Mouse (Mus musculus): Measurements from ENCODE around the gene Fbxl3. TPM values are rescaled to one million over a fixed set of nuclear protein-coding genes. Genes with fewer than 3 reads are reported as not detected.

Fbxl3 gene
- polyA plus RNA-seq, 1 experiment from 2014 or later, result 26.5 TPM

DNA sequence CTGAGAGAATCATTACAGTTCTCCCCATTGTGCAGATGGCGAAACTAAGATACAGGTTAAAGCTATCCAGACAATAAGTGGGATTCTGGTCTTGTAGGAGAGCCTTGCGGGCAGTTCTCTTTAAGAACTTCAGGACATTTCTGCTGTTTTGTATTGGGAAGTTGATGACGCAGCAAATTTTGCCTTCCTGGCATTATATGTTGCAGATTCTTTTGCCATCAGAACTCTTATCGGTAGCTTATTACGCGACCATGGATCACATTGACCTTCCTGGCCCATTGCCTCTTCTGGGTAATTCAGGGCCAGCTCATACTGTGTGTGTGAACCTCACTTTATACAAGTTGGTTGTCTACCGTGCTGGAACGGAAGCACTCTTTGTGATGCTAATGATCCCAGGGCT, 25.5 kb downstream of the Fbxl3 start:
- Histone ChIP-seq H3K36me3 (ENCODE audit: control insufficient read depth, insufficient read depth) (peaks cover 2% of the 10 kb centered on the region; the same call in 1 of the 2 replicates), H3K4me2 (ENCODE audit: low read length) (no peak overlapping the region), H3K9me3 (ENCODE audit: control insufficient read depth, low read length) (no peaks in the 10 kb centered on the region), H3K27me3 (replicated peaks; ENCODE audit: control insufficient read depth, insufficient read depth, low read length) (no peaks in the 10 kb centered on the region), H3K4me3 (replicated peaks; ENCODE audit: low read length) (no peak overlapping the region), H3K27ac (ENCODE audit: low read length) (no peak overlapping the region), H3K4me1 (replicated peaks; ENCODE audit: control insufficient read depth, insufficient read depth, low read length) (peaks cover 9% of the 10 kb centered on the region), H3K9ac (replicated peaks; ENCODE audit: low read depth, low read length) (no peak overlapping the region)
- 76% methylated on average over 8 of the region's 8 CpGs for WGBS
- no peak for ATAC-seq

DNA sequence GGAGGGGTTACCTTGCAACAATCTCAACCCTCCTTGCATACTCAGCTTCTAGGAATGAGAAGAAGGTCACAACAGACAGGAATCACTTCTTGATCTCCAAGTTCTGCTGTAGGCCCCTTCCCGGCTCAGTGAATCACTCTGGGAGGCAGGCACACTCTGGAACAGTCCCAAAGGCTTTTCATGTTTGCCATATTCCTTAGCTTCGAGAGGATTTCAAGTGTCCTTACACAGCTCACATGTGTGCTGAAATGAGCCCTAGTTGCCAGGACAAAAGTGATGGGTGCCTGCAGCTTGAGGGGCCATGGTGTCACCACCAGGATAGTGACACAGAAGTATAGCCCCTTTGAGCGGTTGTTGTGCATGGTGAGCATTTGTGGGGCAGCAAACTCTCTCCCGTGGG, 26.6 kb downstream of the Fbxl3 start:
- Histone ChIP-seq H3K4me1 (replicated peaks; ENCODE audit: control insufficient read depth, insufficient read depth, low read length) (peaks cover 9% of the 10 kb centered on the region), H3K36me3 (ENCODE audit: control insufficient read depth, insufficient read depth) (peaks cover 2% of the 10 kb centered on the region; the same call in 1 of the 2 replicates), H3K9me3 (ENCODE audit: control insufficient read depth, low read length) (no peaks in the 10 kb centered on the region), H3K27me3 (replicated peaks; ENCODE audit: control insufficient read depth, insufficient read depth, low read length) (no peaks in the 10 kb centered on the region), H3K4me3 (replicated peaks; ENCODE audit: low read length) (no peak overlapping the region), H3K4me2 (ENCODE audit: low read length) (no peak overlapping the region), H3K27ac (ENCODE audit: low read length) (no peak overlapping the region), H3K9ac (replicated peaks; ENCODE audit: low read depth, low read length) (no peak overlapping the region)
- WGBS, result 88% methylated on average over 4 of the region's 4 CpGs
- no peak for ATAC-seq

DNA sequence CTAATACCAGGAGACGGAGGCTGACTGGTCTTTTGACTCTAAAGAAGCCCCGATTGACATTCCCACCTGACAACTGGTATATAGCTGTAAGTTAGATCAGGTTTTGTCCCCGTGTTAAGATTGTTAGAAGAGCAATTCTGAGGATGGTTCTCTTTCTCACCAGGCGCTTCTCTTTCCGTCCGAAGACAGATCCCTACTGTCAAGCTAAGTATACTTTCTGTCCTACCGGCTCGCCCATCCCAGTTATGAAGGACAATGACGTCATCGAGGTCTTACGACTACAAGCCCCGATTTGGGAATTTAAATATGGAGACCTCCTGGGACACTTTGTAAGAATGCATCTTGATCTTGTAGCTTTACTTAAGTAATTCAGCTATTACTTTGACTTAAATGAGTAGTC, 27.9 kb downstream of the Fbxl3 start:
- no peak overlapping the region for H3K4me3 ChIP-seq (replicated peaks; ENCODE audit: low read length)
- no peak for ATAC-seq
- H3K9ac ChIP-seq (replicated peaks; ENCODE audit: low read depth, low read length), result no peak overlapping the region
- H3K4me2 ChIP-seq (ENCODE audit: low read length), result no peak overlapping the region
- no peak overlapping the region for H3K27ac ChIP-seq (ENCODE audit: low read length)
- H3K36me3 ChIP-seq (ENCODE audit: control insufficient read depth, insufficient read depth), result peaks cover 1% of the 10 kb centered on the region; the same call in 1 of the 2 replicates
- no peaks in the 10 kb centered on the region for H3K9me3 ChIP-seq (ENCODE audit: control insufficient read depth, low read length)
- no peaks in the 10 kb centered on the region for H3K27me3 ChIP-seq (replicated peaks; ENCODE audit: control insufficient read depth, insufficient read depth, low read length)
- 94% methylated on average over 12 of the region's 12 CpGs for WGBS
- peaks cover 9% of the 10 kb centered on the region for H3K4me1 ChIP-seq (replicated peaks; ENCODE audit: control insufficient read depth, insufficient read depth, low read length)

DNA sequence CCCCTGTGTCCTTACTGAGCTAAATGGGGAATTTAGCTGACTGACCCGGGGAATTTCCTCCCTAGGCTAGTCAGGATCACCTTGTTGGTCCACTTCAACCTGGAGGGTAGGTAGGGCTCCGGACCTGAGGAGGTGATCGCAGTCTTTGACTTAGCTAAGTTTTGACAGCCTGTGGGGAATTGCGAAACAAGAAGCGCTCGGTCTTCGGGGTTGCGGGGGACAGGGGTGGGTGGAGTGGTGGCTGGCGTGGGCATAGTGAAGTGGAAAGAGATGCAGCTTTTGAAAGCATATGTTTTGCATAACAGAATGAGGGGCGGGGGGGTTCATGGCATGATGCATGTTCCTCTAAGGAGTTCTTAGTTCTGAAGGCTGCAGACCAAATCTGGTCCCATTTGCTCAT, 28.6 kb downstream of the Fbxl3 start:
- peak overlapping the region; percentile 79 for H3K4me3 ChIP-seq (replicated peaks; ENCODE audit: low read length)
- H3K36me3 ChIP-seq (ENCODE audit: control insufficient read depth, insufficient read depth), result no peaks in the 10 kb centered on the region; the same call in 1 of the 2 replicates
- no peak overlapping the region for H3K27ac ChIP-seq (ENCODE audit: low read length)
- ATAC-seq, result no peak
- peak overlapping the region; percentile 97 for H3K4me2 ChIP-seq (ENCODE audit: low read length)
- no peaks in the 10 kb centered on the region for H3K27me3 ChIP-seq (replicated peaks; ENCODE audit: control insufficient read depth, insufficient read depth, low read length)
- WGBS, result 2% methylated on average over 10 of the region's 10 CpGs
- peaks cover 9% of the 10 kb centered on the region for H3K4me1 ChIP-seq (replicated peaks; ENCODE audit: control insufficient read depth, insufficient read depth, low read length)
- peak overlapping the region; percentile 77 for H3K9ac ChIP-seq (replicated peaks; ENCODE audit: low read depth, low read length)
- no peaks in the 10 kb centered on the region for H3K9me3 ChIP-seq (ENCODE audit: control insufficient read depth, low read length)

DNA sequence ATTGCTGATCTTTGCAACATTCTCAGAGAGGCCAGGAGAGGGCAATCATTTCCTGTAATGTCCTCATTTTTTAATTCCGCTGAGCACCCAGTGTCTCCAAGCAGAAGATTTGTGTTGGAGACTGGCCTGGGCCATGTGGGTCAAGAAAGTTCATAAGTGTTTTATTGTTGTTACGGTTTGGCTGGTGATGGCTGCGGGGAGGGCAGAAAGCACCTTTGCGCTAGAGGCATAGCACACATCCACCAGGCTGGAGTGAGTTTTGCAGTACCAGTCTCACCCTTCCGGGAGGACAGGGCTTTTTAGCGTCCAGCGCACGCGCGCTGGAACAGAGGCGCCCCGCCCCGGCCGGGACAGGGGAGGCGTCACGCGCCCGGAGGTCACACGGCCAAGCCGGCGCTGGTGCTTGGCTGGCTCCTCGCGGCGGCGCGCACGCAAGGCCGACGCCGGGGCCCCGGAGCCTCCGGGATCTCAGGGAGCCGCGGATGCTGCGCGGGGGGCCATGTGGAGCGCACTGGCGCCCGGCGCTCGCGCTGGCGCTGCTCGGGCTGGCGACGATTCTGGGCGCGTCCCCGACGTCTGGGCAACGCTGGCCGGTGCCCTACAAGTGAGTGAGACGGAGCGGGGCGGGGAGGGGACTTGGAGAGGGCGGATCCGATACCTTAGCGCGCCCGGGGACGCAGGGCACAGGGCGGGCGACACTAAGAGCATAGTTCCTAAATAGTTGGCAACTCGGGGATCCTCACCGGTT, 29.3 kb downstream of the Fbxl3 start, which contains the start of gene Cln5:
Gene Cln5 (plus strand): TSS at position 353 of the 748 bp plus-strand sequence.
- no peaks in the 10 kb centered on the region for H3K9me3 ChIP-seq (ENCODE audit: control insufficient read depth, low read length)
- peak within 1 kb of the TSS; percentile 79 for H3K4me3 ChIP-seq (replicated peaks; ENCODE audit: low read length)
- H3K4me2 ChIP-seq (ENCODE audit: low read length), result peak within 1 kb of the TSS; percentile 97
- no peaks in the 10 kb centered on the region for H3K27me3 ChIP-seq (replicated peaks; ENCODE audit: control insufficient read depth, insufficient read depth, low read length)
- no peaks in the 10 kb centered on the region; the same call in 1 of the 2 replicates for H3K36me3 ChIP-seq (ENCODE audit: control insufficient read depth, insufficient read depth)
- peak within 1 kb of the TSS; percentile 77 for H3K9ac ChIP-seq (replicated peaks; ENCODE audit: low read depth, low read length)
- peaks cover 13% of the 10 kb centered on the region for H3K4me1 ChIP-seq (replicated peaks; ENCODE audit: control insufficient read depth, insufficient read depth, low read length)
- ATAC-seq, result peak; percentile 96
- H3K27ac ChIP-seq (ENCODE audit: low read length), result peak within 1 kb of the TSS; percentile 71
- WGBS, result 0% methylated on average over 65 of the region's 65 CpGs

- no peaks in the 10 kb centered on the region for H3K9me3 ChIP-seq (ENCODE audit: control insufficient read depth, low read length)
- 9% methylated on average over 12 of the region's 12 CpGs for WGBS
- peak overlapping the region; percentile 77 for H3K9ac ChIP-seq (replicated peaks; ENCODE audit: low read depth, low read length)
- peaks cover 13% of the 10 kb centered on the region for H3K4me1 ChIP-seq (replicated peaks; ENCODE audit: control insufficient read depth, insufficient read depth, low read length)
- peak overlapping the region; percentile 79 for H3K4me3 ChIP-seq (replicated peaks; ENCODE audit: low read length)
- ATAC-seq, result no peak
- peak overlapping the region; percentile 71 for H3K27ac ChIP-seq (ENCODE audit: low read length)
- no peaks in the 10 kb centered on the region; the same call in 1 of the 2 replicates for H3K36me3 ChIP-seq (ENCODE audit: control insufficient read depth, insufficient read depth)
- peak overlapping the region; percentile 97 for H3K4me2 ChIP-seq (ENCODE audit: low read length)
- no peaks in the 10 kb centered on the region for H3K27me3 ChIP-seq (replicated peaks; ENCODE audit: control insufficient read depth, insufficient read depth, low read length)
These were observed 29.9 kb downstream of the Fbxl3 start for GRCm38 (mm10) chr14:103069465-103069863.

- Histone ChIP-seq H3K9ac (replicated peaks; ENCODE audit: low read depth, low read length) (no peak overlapping the region), H3K27ac (ENCODE audit: low read length) (no peak overlapping the region), H3K4me2 (ENCODE audit: low read length) (no peak overlapping the region), H3K4me3 (replicated peaks; ENCODE audit: low read length) (no peak overlapping the region), H3K4me1 (replicated peaks; ENCODE audit: control insufficient read depth, insufficient read depth, low read length) (peaks cover 9% of the 10 kb centered on the region), H3K27me3 (replicated peaks; ENCODE audit: control insufficient read depth, insufficient read depth, low read length) (no peaks in the 10 kb centered on the region), H3K36me3 (ENCODE audit: control insufficient read depth, insufficient read depth) (no peaks in the 10 kb centered on the region), H3K9me3 (ENCODE audit: control insufficient read depth, low read length) (no peaks in the 10 kb centered on the region)
- WGBS, result 10% methylated on average over 10 of the region's 10 CpGs
- ATAC-seq, result no peak
These were observed 33.8 kb downstream of the Fbxl3 start for GRCm38 (mm10) chr14:103065294-103066167.

DNA sequence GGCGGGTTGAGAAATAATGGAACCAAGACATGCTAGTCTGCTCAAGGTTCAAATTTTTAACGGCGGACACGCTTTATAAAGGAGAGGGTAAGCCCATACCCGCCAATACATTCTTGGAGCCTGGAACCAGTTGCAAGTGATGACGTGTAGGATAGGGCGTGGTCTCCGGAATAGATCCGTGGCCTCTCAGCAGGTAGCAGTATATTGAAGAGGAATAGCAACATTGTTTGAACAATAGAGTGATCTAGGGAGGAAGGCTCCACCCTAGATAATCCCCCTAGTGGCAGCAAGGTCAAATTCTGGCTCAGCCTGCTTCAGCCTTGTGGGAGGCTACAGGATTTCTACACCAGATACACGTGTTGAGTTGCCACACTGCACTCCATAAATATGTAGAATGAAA, 39.9 kb downstream of the Fbxl3 start:
- Histone ChIP-seq H3K9me3 (ENCODE audit: control insufficient read depth, low read length) (no peaks in the 10 kb centered on the region), H3K27ac (ENCODE audit: low read length) (no peak overlapping the region), H3K27me3 (replicated peaks; ENCODE audit: control insufficient read depth, insufficient read depth, low read length) (no peaks in the 10 kb centered on the region), H3K4me1 (replicated peaks; ENCODE audit: control insufficient read depth, insufficient read depth, low read length) (no peaks in the 10 kb centered on the region), H3K9ac (replicated peaks; ENCODE audit: low read depth, low read length) (no peak overlapping the region), H3K36me3 (ENCODE audit: control insufficient read depth, insufficient read depth) (no peaks in the 10 kb centered on the region), H3K4me2 (ENCODE audit: low read length) (no peak overlapping the region), H3K4me3 (replicated peaks; ENCODE audit: low read length) (no peak overlapping the region)
- no peak for ATAC-seq
- WGBS, result 87% methylated on average over 10 of the region's 10 CpGs

DNA sequence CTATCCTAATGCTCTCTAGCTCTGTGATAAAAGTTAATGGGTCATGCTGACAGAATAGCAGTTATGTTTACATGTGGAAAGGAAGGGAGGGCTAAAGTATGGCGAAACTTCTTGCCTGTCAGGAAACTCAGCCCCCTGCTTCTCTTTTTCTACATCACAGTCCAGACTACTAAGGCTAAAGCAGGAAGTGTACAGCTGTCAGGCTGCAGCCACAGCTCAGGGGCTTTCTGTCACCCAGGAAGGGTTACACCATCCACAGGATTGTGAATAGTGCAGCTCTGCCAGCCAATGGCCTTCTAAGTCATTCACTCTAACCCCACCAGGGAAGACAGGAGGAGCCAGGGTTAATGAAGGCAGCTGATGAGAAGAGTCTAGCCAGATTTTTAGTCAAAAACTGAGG, 40.4 kb downstream of the Fbxl3 start:
- no peak for ATAC-seq
- Histone ChIP-seq H3K36me3 (ENCODE audit: control insufficient read depth, insufficient read depth) (no peaks in the 10 kb centered on the region), H3K4me1 (replicated peaks; ENCODE audit: control insufficient read depth, insufficient read depth, low read length) (no peaks in the 10 kb centered on the region), H3K27ac (ENCODE audit: low read length) (no peak overlapping the region), H3K9ac (replicated peaks; ENCODE audit: low read depth, low read length) (no peak overlapping the region), H3K4me3 (replicated peaks; ENCODE audit: low read length) (no peak overlapping the region), H3K27me3 (replicated peaks; ENCODE audit: control insufficient read depth, insufficient read depth, low read length) (no peaks in the 10 kb centered on the region), H3K9me3 (ENCODE audit: control insufficient read depth, low read length) (no peaks in the 10 kb centered on the region), H3K4me2 (ENCODE audit: low read length) (no peak overlapping the region)
- 74% methylated on average over 1 of the region's 1 CpGs for WGBS

Measured in forebrain, embryonic 16.5 days (tissue).